Mouse (Mus musculus): ENCODE measurements at regions not wholly inside any gene's neighbourhood (a gene's known extent, or its start where the extent isn't known, plus 50 kb on each side); places are given as distances from the start of the nearest gene placed in this dataset.

DNA sequence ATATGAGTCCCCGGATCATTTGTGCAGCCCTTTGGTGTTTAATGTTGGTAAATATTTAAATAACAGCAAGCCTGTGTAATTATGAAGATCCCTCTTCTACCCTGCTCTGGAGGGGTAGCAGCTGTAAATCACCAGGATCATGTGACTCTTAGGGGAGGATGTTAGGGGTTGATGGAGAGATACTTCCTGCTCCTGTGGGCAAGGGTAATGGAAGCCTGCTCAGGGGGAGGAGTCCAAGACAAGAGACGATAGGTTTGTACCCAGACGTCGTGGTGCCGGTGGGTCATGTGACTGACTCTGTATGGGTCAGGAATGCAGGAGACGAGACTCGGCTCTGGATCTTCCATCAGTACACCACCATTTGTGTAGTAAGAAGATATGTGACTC, 166.7 kb downstream of the Cdh26 start:
- DNase-seq, result no peak

DNA sequence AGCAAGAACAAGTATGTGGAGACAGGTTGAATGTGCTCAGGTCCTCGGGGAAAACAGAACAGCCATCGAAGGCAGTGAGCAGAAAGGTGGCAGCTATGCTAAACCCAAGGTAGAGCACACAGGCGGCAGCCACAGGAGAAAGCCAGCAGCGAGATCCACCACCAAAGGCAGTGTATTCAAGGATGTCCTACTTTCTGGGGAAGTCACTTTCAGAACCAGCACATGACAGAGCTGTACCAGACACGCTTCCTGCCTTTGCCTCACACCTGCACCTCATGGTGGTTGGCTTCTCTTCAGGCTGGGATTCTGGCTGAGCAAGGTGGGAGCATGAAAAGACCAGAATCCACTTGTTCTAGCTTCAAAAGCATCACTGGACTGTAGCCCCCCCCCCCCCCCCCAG, 168.0 kb downstream of the Cdh26 start:
- DNase-seq, result no peak

GRCm38 (mm10) chr2:178598836-178599235, 168.5 kb downstream of the Cdh26 start:
- DNase-seq, result no peak

DNA sequence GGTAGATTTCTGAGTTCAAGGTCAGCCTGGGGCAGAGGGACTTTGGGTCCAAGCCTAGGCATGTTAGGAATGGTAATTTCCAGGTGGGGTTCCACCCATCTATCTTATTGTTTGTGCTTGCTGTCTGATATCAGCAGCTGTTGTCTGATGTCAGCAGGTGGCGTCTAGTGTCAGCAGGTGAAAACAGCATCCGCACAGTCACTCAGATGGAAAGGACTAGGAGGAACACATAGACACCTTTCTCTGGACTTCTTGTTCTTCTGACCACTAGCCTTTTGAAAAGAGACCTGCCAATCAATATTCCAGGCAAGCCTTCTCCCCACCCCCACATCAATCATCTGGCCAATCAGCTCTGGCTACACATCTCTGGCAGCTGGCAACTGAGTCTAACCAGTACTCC, 173.1 kb downstream of the Cdh26 start:
- no peak for DNase-seq

DNA sequence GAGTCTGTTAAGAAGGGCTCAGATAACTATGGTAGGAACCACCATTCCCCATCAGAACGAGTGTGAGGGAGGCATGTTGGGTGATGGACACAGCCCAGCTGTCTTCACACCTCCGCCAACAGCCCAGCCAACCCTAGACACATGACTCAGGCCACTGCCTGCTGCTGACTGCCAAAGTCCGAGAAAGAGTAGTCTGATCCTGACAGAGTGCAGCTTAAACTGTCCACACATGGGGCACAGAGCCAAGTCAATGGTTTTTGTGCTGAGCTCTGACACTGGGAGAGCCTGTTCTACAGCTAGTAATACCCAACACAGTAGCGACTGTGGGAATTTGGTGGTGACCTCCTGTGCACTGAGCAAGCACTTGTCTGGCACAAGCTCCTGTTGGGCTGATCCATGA, 176.4 kb downstream of the Cdh26 start:
- DNase-seq, result peak; percentile 91 to 93

- DNase-seq, result peak; percentile 67 to 81
Observed at GRCm38 (mm10) chr2:178610211-178610975, 180.1 kb downstream of the Cdh26 start.

DNA sequence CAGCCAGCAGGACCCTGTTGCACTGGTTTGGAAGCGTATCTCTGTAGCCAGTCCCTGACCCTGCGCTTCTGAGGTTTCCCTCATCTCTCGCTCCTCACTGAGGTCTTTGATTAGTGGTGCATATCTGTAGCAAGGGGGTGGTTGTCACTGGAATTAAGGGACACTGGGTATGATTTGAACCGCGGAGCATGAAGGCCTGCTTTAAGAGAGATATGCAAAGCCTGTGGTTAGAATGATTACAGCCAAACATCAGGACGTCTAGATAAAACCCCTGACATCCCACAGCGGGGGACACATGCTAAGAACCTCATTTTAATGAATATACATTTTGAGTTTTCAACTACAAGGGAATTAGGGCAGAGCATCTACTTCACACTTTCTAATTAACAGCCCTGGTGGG, 184.4 kb downstream of the Cdh26 start:
- DNase-seq, result no peak

DNA sequence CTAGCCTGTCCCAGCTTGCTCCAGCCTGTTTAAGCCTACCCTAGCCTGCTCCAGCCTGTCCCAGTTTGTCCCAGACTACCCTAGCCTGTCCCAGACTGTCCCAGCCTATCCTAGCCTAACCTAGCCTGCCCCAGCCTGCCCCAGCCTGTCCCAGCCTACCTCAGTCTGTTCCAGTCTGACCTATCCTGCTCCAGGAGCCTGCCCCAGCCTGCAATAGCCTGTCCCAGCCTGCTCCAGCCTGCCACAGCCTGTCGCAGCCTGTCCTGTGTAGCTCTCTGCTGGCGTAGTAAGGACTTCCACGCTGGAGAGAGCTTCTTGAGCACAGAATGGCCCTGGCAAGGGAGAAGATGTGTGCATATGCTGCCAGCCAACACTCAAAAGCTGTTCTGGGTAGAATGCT, 192.5 kb downstream of the Cdh26 start:
- DNase-seq, result no peak

DNA sequence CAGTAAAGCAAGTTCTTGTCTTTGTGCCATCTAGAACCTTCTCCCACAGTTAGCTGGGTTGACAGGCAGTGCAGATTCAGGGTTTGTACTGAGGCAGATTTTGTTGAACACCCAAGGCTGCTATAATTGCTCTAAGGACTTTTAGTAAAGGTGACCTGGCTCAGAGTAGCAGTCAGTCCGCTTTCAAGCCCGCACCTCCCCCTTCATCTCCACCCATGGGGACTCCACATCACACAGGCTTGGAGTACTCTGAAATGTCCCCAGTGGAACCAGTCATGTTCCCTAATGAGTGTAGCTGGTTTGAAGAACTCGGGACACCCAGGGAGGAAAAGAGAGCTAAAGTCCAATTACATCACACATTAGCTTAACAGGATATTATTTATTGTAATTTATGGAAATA, 194.1 kb downstream of the Cdh26 start:
- no peak for DNase-seq

GRCm38 (mm10) chr2:178624907-178625306, 194.6 kb downstream of the Cdh26 start:
- DNase-seq, result no peak

- peak; percentile 33 to 69 for DNase-seq
Observed at GRCm38 (mm10) chr2:178629756-178630155, 199.4 kb downstream of the Cdh26 start.

- peak in 1 of 2 experiments; percentile 36 for DNase-seq
Observed at GRCm38 (mm10) chr2:178630511-178630910, 200.2 kb downstream of the Cdh26 start.

GRCm38 (mm10) chr2:178631336-178631735, 201.0 kb downstream of the Cdh26 start:
- peak; percentile 71 to 82 for DNase-seq

- peak in 1 of 2 experiments; percentile 16 for DNase-seq
Observed at GRCm38 (mm10) chr2:178631966-178632365, 201.6 kb downstream of the Cdh26 start.

DNA sequence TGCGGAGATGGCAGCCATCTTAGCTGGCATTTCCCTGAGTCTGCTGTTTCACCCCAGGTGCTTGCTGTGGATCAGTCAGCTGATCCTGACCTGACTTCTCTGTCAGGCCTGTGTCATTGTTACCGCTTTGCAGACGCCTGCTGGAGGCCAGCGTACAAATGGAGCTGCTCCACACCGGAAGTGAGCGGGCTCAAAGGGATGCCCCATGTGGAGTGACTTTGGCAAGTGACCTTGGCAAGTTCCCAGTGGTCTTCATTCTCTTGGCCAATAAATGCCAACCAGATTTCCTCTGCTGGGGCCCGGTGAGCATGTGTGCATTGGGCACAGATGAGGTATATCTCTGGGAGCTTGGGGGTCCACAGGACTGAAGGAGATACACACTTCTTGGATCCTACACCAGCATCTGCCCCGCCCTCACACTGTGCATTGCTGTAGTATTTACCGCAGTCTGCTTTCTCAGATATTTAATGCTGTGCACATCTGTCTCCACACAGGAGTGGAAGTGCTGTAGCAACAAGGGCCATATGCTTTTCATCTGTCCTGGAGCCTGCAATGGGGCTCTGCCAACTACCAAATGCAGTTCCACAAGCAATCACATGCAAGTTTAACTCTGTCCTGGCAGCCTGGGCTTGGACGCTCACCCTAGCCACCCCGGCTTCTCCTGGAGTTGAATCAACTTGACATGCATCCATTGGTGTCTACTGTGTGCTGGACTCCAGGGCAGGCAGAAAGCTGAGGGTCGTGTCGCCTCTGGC, 202.7 kb downstream of the Cdh26 start:
- DNase-seq, result no peak

- DNase-seq, result no peak
Observed at GRCm38 (mm10) chr2:178634116-178634515, 203.8 kb downstream of the Cdh26 start.

GRCm38 (mm10) chr2:178635685-178636084, 205.4 kb downstream of the Cdh26 start:
- DNase-seq, result no peak

- DNase-seq, result peak; percentile 65 to 74
Observed at GRCm38 (mm10) chr2:178636901-178637300, 206.6 kb downstream of the Cdh26 start.

DNA sequence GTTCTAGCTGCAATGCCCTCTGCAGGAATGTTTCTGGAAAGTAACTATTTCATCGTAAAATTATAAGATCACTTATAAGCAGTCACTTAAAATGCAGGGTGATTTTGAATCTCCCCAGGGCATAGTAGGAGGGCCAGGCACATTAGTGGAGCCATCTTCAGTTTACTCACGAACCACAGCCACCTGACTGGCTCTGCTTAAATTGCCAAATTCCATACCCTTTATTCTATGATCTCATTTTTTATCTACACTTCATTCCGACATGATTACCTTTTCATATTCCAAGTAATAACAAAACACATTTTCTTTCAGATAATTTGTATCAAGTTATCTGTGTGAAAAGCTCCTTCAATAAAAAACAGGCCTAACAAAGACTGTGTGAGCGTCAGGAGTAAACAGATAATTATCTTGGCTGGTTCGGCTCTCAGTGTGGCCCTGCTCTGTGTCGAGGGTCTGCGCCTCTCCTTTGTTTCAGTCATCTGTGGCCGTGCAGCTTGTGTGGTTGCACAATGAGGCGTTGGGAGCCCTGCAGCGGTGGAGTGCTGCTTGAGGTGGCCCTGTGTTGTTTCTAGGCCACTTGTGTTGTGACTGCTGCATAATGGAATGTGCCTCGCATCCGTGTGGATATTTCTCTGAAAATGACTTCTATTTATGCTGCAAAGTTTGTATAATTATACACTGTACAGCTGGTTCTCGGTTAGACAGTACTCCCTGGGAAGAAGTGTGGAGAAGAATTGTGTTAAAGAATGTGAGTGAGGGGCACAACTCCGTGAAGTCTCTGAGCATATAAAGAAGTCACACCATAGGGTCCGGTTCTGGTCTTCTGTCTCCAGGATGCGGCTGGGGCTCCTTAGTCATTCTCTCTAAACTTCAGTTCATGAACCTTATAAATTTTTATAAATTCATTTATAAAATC, 212.1 kb downstream of the Cdh26 start:
- DNase-seq, result no peak

- DNase-seq, result peak in 1 of 2 experiments; percentile 46
Observed at GRCm38 (mm10) chr2:178643053-178643402, 212.7 kb downstream of the Cdh26 start.

GRCm38 (mm10) chr2:178643841-178644240, 213.5 kb downstream of the Cdh26 start:
- DNase-seq, result no peak

DNA sequence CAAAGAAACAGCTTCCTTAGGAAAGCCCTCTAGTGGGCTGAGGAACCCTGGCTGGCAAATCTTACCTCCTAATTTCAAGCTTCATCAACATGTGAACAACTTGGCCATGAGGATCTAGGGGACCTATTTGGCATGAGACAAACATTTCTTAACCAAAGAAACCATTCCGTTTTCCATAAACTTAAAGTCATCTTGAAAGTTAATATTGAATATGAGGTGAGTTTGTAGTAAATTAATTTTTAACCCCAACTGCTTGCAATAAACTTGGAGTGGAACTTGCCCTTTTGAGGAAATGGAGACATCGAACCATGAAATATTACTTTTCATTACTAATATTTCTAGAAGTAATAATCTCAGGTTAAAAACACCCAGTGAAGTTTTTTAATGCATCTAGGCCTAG, 229.7 kb downstream of the Cdh26 start:
- peak in 1 of 2 experiments; percentile 44 for DNase-seq

DNA sequence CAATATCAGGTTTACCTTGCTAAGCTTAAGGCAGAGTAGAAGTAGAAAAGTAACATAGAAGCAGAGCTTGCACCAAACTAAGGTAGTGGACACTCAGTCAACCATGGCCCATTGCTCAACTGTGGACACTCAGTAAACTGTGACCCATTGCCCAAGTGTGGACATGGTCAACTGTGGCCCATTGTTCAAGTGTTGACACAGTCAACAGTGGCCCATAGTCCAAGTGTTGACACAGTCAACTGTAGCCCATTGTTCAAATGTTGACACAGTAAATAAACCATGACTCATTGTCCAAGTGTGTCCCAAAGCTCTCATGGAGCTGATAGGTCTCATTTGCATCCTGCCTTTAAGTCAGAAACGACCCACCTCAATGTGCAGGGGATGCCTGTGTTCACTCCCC, 232.1 kb downstream of the Cdh26 start:
- DNase-seq, result no peak
